Mouse (Mus musculus) midbrain, postnatal 0 days (tissue): ENCODE measurements around the gene E130308A19Rik. TPM values are rescaled to one million over a fixed set of nuclear protein-coding genes. Genes with fewer than 3 reads are reported as not detected.

Experiments
- ATAC-seq: fragments of 200-750 bp; cut with Nextera tagmentation; 2 replicates; pipeline ENCODE4 v1.8.0; 2017; ENCODE audit warnings: moderate number of reproducible peaks, mild to moderate bottlenecking, moderate TSS enrichment, moderate library complexity; ENCODE audit not compliant: low FRiP score
- DNase-seq: peaks from one replicate; pipeline ENCODE4 v3.0.0-alpha.2; 2015; ENCODE audit warnings: low spot score
- H3K27ac ChIP-seq: fragments of 300-500 bp; sonication (generic); 2 replicates; pipeline ENCODE4 v1.5.1; 2014; ENCODE audit warnings: low read depth, mild to moderate bottlenecking, low read length, mixed read lengths
- H3K27me3 ChIP-seq: fragments of 300-500 bp; sonication (generic); 2 replicates; pipeline ENCODE4 v1.6.1; 2014; ENCODE audit warnings: low read length, control low read depth, mixed read lengths; ENCODE audit not compliant: insufficient read depth
- H3K36me3 ChIP-seq: fragments of 300-500 bp; sonication (generic); 2 replicates; pipeline ENCODE4 v1.6.1; 2014; ENCODE audit warnings: low read length, control low read depth, mixed read lengths; ENCODE audit not compliant: insufficient read depth
- H3K4me1 ChIP-seq: fragments of 300-500 bp; sonication (generic); 2 replicates; pipeline ENCODE4 v1.6.1; 2014; ENCODE audit warnings: mild to moderate bottlenecking, control low read depth, antibody characterized with exemption, low read length, mixed read lengths; ENCODE audit not compliant: insufficient read depth
- H3K4me2 ChIP-seq: fragments of 300-500 bp; sonication (generic); 2 replicates; pipeline ENCODE4 v1.6.1; 2014; ENCODE audit warnings: low read depth, mild to moderate bottlenecking, low read length, mixed read lengths; ENCODE audit not compliant: poor library complexity, severe bottlenecking
- H3K4me3 ChIP-seq: fragments of 300-500 bp; sonication (generic); 2 replicates; pipeline ENCODE4 v1.5.1; 2014; ENCODE audit warnings: low read depth, mild to moderate bottlenecking, low read length, moderate library complexity
- H3K9ac ChIP-seq: fragments of 300-500 bp; sonication (generic); replicated peaks from 2 replicates; pipeline ENCODE4 v1.6.1; 2014; ENCODE audit warnings: mild to moderate bottlenecking, low read length, moderate library complexity, mixed read lengths; ENCODE audit not compliant: poor library complexity, severe bottlenecking
- H3K9me3 ChIP-seq: fragments of 300-500 bp; sonication (generic); 2 replicates; pipeline ENCODE4 v1.6.1; 2016; ENCODE audit warnings: low read length, control low read depth
- CTCF ChIP-seq: IDR thresholded peaks from 2 replicates; pipeline ENCODE4 v1.5.1; 2016; ENCODE audit warnings: antibody characterized with exemption, mild to moderate bottlenecking
- WGBS: fragments of 180-500 bp; shearing (Covaris S2); extraction: QIAGEN DNeasy Blood & Tissue Kit; methylation state at CpG from one replicate; pipeline ENCODE4 v1.1.7; 2014; 5-methylcytosine and 5-hydroxymethylcytosine counted together
- polyA plus RNA-seq: library from polyadenylated mRNA; unstranded; fragments of >200 nt; fragmentation: Nextera tagmentation; extraction: Ambion mirVana; gene quantifications from 2 replicates; pipeline ENCODE4 v1.2.1, GENCODE M21; 2015
- total RNA-seq: library from RNA; depleted of rRNA; stranded (reverse); fragments of >200 nt; gene quantifications from 2 replicates; pipeline ENCODE4 v1.2.3, GENCODE M21; 2014

E130308A19Rik gene
- total and polyA plus RNA-seq, 2 experiments from 2014 or later = 27.9 to 33.5 TPM

DNA sequence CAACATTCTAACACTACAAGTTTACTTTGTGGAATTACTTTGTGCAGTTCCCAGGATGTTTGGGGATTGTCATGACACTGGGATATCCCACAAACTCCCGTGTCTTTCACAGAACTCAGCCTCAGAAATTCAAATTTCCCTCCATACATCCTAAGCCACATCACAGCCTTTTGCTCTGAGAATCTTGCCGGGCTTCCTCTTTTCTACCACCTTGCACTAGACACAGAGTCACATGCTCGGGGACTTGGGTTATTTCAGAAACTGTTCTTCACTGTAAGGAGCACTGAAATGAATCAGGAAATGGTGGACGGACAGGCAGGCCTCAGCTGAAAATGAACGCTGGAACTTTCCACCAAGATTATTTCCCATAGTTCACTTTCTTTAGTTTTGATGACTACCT, 177.3 kb downstream of the E130308A19Rik start:
- no peaks in the 10 kb centered on the region for H3K9me3 ChIP-seq
- H3K27me3 ChIP-seq = no peaks in the 10 kb centered on the region
- TF ChIP-seq CTCF = no peak
- no peak for DNase-seq
- H3K27ac ChIP-seq = no peak overlapping the region
- WGBS = 85% methylated on average over 5 of the region's 5 CpGs
- H3K4me3 ChIP-seq = no peak overlapping the region
- H3K4me1 ChIP-seq = peaks cover 3% of the 10 kb centered on the region; the same call in 1 of the 2 replicates
- ATAC-seq = no peak
- no peak overlapping the region for H3K4me2 ChIP-seq
- H3K36me3 ChIP-seq = no peaks in the 10 kb centered on the region
- no peak overlapping the region for H3K9ac ChIP-seq

GRCm38 (mm10) chr4:59804754-59805153, 178.7 kb downstream of the E130308A19Rik start:
- no peak for TF ChIP-seq CTCF
- H3K27ac ChIP-seq = 0 out of 2 replicates have a peak overlapping the region, but pooled peaks have one; percentile 81
- no peaks in the 10 kb centered on the region for H3K36me3 ChIP-seq
- H3K4me2 ChIP-seq = peak overlapping the region; percentile 87
- ATAC-seq = no peak
- no peaks in the 10 kb centered on the region for H3K27me3 ChIP-seq
- DNase-seq = no peak
- no peak overlapping the region for H3K9ac ChIP-seq
- H3K4me1 ChIP-seq = peaks cover 3% of the 10 kb centered on the region; the same call in 1 of the 2 replicates
- peak overlapping the region; percentile 97 for H3K4me3 ChIP-seq
- 76% methylated on average over 1 of the region's 1 CpGs for WGBS
- no peaks in the 10 kb centered on the region for H3K9me3 ChIP-seq

DNA sequence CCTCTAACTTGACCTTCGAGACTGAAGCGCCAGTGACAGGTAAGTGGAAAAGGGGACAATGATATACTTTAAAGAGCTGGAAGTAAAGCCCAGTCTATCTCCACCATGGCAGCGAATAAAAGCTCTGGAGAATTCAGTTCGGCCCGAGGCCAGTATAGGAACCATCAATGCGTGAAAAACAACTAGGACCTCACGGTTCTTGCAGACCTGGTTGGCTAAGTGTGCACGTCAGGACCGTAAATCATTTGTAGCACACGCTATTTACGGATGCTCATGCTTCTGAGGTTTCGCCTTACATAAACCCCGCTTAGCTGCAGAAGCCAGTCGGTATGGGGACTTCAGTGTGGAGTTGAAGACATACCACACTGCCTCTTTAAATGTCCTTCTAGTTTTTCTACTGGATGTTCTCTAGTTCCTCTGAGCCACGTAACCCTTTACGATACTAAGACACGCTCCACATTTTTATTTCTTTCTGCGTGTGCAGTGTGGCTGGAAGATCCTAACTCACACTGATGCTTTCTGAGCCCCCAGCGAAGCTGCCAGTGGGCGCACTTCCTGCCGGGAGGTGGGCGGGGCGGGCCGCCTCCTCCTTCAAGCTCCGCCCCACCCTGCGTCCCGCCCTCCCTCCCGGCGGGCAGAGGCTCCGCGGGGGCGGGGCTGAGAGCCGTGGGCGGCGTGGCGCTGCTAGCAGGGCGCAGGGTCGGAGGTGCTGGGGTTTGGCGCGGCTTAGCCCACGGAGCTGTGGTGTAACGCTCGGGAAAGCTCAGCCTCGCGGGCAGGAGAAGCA, 179.4 kb downstream of the E130308A19Rik start, which contains the start of gene Snx30:
Gene Snx30 (plus strand): TSS at position 660 of the 787 bp plus-strand sequence.
- peak within 1 kb of the TSS; percentile 97 for H3K4me3 ChIP-seq
- 3% methylated on average over 38 of the region's 45 CpGs for WGBS
- H3K27ac ChIP-seq = peak within 1 kb of the TSS; percentile 81
- H3K4me2 ChIP-seq = peak within 1 kb of the TSS; percentile 87
- no peaks in the 10 kb centered on the region for H3K27me3 ChIP-seq
- H3K9ac ChIP-seq = peak within 1 kb of the TSS; percentile 90
- peak; percentile 90 for DNase-seq
- no peaks in the 10 kb centered on the region for H3K36me3 ChIP-seq
- H3K9me3 ChIP-seq = no peaks in the 10 kb centered on the region
- peaks cover 3% of the 10 kb centered on the region; the same call in 1 of the 2 replicates for H3K4me1 ChIP-seq
- no peak; the same call in 1 of the 2 replicates for TF ChIP-seq CTCF
- peak; percentile 91 for ATAC-seq

- peak; percentile 36 for DNase-seq
- H3K4me2 ChIP-seq = peak overlapping the region; percentile 87
- peak overlapping the region; percentile 97 for H3K4me3 ChIP-seq
- peak; percentile 63 for ATAC-seq
- H3K4me1 ChIP-seq = peaks cover 3% of the 10 kb centered on the region; the same call in 1 of the 2 replicates
- peak overlapping the region; percentile 90 for H3K9ac ChIP-seq
- no peaks in the 10 kb centered on the region for H3K9me3 ChIP-seq
- no peaks in the 10 kb centered on the region for H3K36me3 ChIP-seq
- 0% methylated on average over 47 of the region's 58 CpGs for WGBS
- no peaks in the 10 kb centered on the region for H3K27me3 ChIP-seq
- no peak for TF ChIP-seq CTCF
- peak overlapping the region; percentile 81 for H3K27ac ChIP-seq
Observed at GRCm38 (mm10) chr4:59805968-59806878, 180.2 kb downstream of the E130308A19Rik start.

DNA sequence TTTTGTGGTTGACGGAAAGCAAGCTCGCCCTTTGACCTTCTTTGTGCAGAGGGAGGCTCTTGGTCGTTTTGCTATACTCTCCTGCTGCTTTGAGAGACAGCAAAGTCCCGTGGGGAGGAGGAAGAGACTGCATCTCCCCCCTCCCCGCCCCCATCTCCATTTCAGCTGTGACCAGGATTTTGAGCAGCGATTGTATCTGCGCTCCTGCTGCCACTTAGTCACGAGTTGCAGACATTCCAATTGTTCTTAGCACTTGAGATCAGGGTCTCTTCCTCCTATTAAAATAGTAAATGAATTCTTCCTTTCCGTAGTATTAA, 180.8 kb downstream of the E130308A19Rik start:
- no peak for ATAC-seq
- peak overlapping the region; percentile 87 for H3K4me2 ChIP-seq
- WGBS = 4% methylated on average over 9 of the region's 9 CpGs

More for the DNA sequence above, 180.8 kb downstream of the E130308A19Rik start:
- TF ChIP-seq CTCF = no peak
- peak; percentile 37 for DNase-seq
- H3K36me3 ChIP-seq = no peaks in the 10 kb centered on the region
- H3K27ac ChIP-seq = peak overlapping the region; percentile 81; the same call in 1 of the 2 replicates
- H3K9me3 ChIP-seq = no peaks in the 10 kb centered on the region
- no peaks in the 10 kb centered on the region for H3K27me3 ChIP-seq
- peak overlapping the region; percentile 97 for H3K4me3 ChIP-seq
- H3K4me1 ChIP-seq = peaks cover 3% of the 10 kb centered on the region; the same call in 1 of the 2 replicates
- peak overlapping the region; percentile 90 for H3K9ac ChIP-seq
